Mouse (Mus musculus) lung, postnatal 0 days (tissue): Measurements from ENCODE around the gene Igsf3. TPM values are rescaled to one million over a fixed set of nuclear protein-coding genes. Genes with fewer than 3 reads are reported as not detected.

Experiments used
- ATAC-seq: fragments of 200-750 bp; cut with Nextera tagmentation; 2 replicates; pipeline ENCODE4 v1.8.0; 2017; ENCODE audit warnings: moderate library complexity
- DNase-seq: peaks from one replicate; pipeline ENCODE4 v3.0.0-alpha.2; 2016; ENCODE audit warnings: low spot score
- H3K27ac ChIP-seq: fragments of 300-500 bp; sonication (generic); 2 replicates; pipeline ENCODE4 v1.5.1; 2014; ENCODE audit warnings: antibody characterized with exemption, mild to moderate bottlenecking, low read length, mixed read lengths
- H3K27me3 ChIP-seq: fragments of 300-500 bp; sonication (generic); replicated peaks from 2 replicates; pipeline ENCODE4 v1.6.1; 2014; ENCODE audit warnings: low read length, mixed read lengths; ENCODE audit not compliant: insufficient read depth
- H3K36me3 ChIP-seq: fragments of 300-500 bp; sonication (generic); 2 replicates; pipeline ENCODE4 v1.6.1; 2014; ENCODE audit warnings: low read length, mixed read lengths; ENCODE audit not compliant: insufficient read depth
- H3K4me1 ChIP-seq: fragments of 300-500 bp; sonication (generic); 2 replicates; pipeline ENCODE4 v1.6.1; 2014; ENCODE audit warnings: antibody characterized with exemption, low read depth, low read length, mixed read lengths; ENCODE audit not compliant: insufficient read depth
- H3K4me2 ChIP-seq: fragments of 300-500 bp; sonication (generic); replicated peaks from 2 replicates; pipeline ENCODE4 v1.6.1; 2014; ENCODE audit warnings: low read depth, mild to moderate bottlenecking, low read length, moderate library complexity, mixed read lengths
- H3K4me3 ChIP-seq: fragments of 300-500 bp; sonication (generic); 2 replicates; pipeline ENCODE4 v1.5.1; 2014; ENCODE audit warnings: low read depth, low read length
- H3K9ac ChIP-seq: fragments of 300-500 bp; sonication (generic); replicated peaks from 2 replicates; pipeline ENCODE4 v1.6.1; 2014; ENCODE audit warnings: low read depth, mild to moderate bottlenecking
- H3K9me3 ChIP-seq: fragments of 300-500 bp; sonication (generic); 2 replicates; pipeline ENCODE4 v1.6.1; 2016; ENCODE audit warnings: low read length, mixed read lengths
- CTCF ChIP-seq: IDR thresholded peaks from 2 replicates; pipeline ENCODE4 v1.5.1; 2016; ENCODE audit warnings: antibody characterized with exemption, mild to moderate bottlenecking
- EP300 ChIP-seq: IDR thresholded peaks from 2 replicates; pipeline ENCODE4 v1.6.1; 2016; ENCODE audit warnings: antibody characterized with exemption, mild to moderate bottlenecking, control low read depth
- WGBS: fragments of 180-500 bp; shearing (Covaris S2); extraction: QIAGEN DNeasy Blood & Tissue Kit; methylation state at CpG from one replicate; pipeline ENCODE4 v1.1.7; 2014; 5-methylcytosine and 5-hydroxymethylcytosine counted together
- polyA plus RNA-seq: library from polyadenylated mRNA; unstranded; fragments of >200 nt; fragmentation: Nextera tagmentation; extraction: Ambion mirVana; gene quantifications from 2 replicates; pipeline ENCODE4 v1.2.1, GENCODE M21; 2015

The Igsf3 gene
- 16.9 and 17.8 TPM in 2 replicates for polyA plus RNA-seq

GRCm38 (mm10) chr3:101376538-101377247, at the start of gene Igsf3:
Gene Igsf3 (plus strand): TSS chr3:101377083.
- Histone ChIP-seq H3K9ac (peak within 1 kb of the TSS; percentile 62), H3K27me3 (no peaks in the 10 kb centered on the region), H3K9me3 (no peaks in the 10 kb centered on the region), H3K36me3 (no peaks in the 10 kb centered on the region), H3K4me2 (peak within 1 kb of the TSS; percentile 99), H3K4me3 (peak within 1 kb of the TSS; percentile 80), H3K4me1 (peaks cover 13% of the 10 kb centered on the region), H3K27ac (peak within 1 kb of the TSS; percentile 23)
- WGBS, result 11% methylated on average over 27 of the region's 56 CpGs
- peak; percentile 91 for DNase-seq
- peak; percentile 94 for ATAC-seq
- TF ChIP-seq EP300, result no peak
- TF ChIP-seq CTCF, result peak; percentile 13; the same call in 1 of the 2 replicates

GRCm38 (mm10) chr3:101327248-101327647, 49.6 kb upstream of the Igsf3 start:
- no peak for ATAC-seq
- H3K27me3 ChIP-seq, result no peaks in the 10 kb centered on the region
- TF ChIP-seq CTCF, result no peak
- TF ChIP-seq EP300, result no peak
- no peak overlapping the region for H3K9ac ChIP-seq
- H3K36me3 ChIP-seq, result no peaks in the 10 kb centered on the region
- H3K9me3 ChIP-seq, result no peaks in the 10 kb centered on the region
- DNase-seq, result no peak
- H3K27ac ChIP-seq, result no peak overlapping the region
- H3K4me3 ChIP-seq, result no peak overlapping the region
- no peaks in the 10 kb centered on the region for H3K4me1 ChIP-seq
- WGBS, result 84% methylated on average over 2 of the region's 2 CpGs
- no peak overlapping the region for H3K4me2 ChIP-seq

- Histone ChIP-seq H3K4me3 (no peak overlapping the region), H3K4me1 (no peaks in the 10 kb centered on the region), H3K27ac (no peak overlapping the region), H3K4me2 (no peak overlapping the region), H3K9me3 (no peaks in the 10 kb centered on the region), H3K27me3 (no peaks in the 10 kb centered on the region), H3K36me3 (no peaks in the 10 kb centered on the region), H3K9ac (no peak overlapping the region)
- 76% methylated on average over 7 of the region's 7 CpGs for WGBS
- ATAC-seq (no peak), DNase-seq (no peak)
- TF ChIP-seq EP300 (no peak), CTCF (no peak)
Observed at GRCm38 (mm10) chr3:101328617-101329016, 48.3 kb upstream of the Igsf3 start.

- 92% methylated on average over 9 of the region's 9 CpGs for WGBS
- no peak overlapping the region for H3K27ac ChIP-seq
- no peaks in the 10 kb centered on the region for H3K27me3 ChIP-seq
- ATAC-seq (no peak), DNase-seq (no peak)
- H3K4me1 ChIP-seq, result no peaks in the 10 kb centered on the region
- H3K9ac ChIP-seq, result no peak overlapping the region
- no peak overlapping the region for H3K4me3 ChIP-seq
- TF ChIP-seq CTCF (no peak), EP300 (no peak)
- no peaks in the 10 kb centered on the region for H3K9me3 ChIP-seq
- H3K4me2 ChIP-seq, result no peak overlapping the region
- no peaks in the 10 kb centered on the region for H3K36me3 ChIP-seq
Observed at GRCm38 (mm10) chr3:101343199-101343924, 33.5 kb upstream of the Igsf3 start.

GRCm38 (mm10) chr3:101344246-101344645, 32.6 kb upstream of the Igsf3 start:
- no peak overlapping the region for H3K27ac ChIP-seq
- ATAC-seq (no peak), DNase-seq (no peak)
- H3K9me3 ChIP-seq, result no peaks in the 10 kb centered on the region
- TF ChIP-seq CTCF (no peak), EP300 (no peak)
- no peaks in the 10 kb centered on the region for H3K36me3 ChIP-seq
- WGBS, result 70% methylated on average over 3 of the region's 3 CpGs
- H3K4me1 ChIP-seq, result peaks cover 8% of the 10 kb centered on the region; the same call in 1 of the 2 replicates
- H3K27me3 ChIP-seq, result no peaks in the 10 kb centered on the region
- no peak overlapping the region for H3K4me2 ChIP-seq
- H3K4me3 ChIP-seq, result no peak overlapping the region
- no peak overlapping the region for H3K9ac ChIP-seq

- no peak overlapping the region for H3K4me3 ChIP-seq
- DNase-seq, result no peak
- no peaks in the 10 kb centered on the region for H3K36me3 ChIP-seq
- H3K4me2 ChIP-seq, result no peak overlapping the region
- no peak overlapping the region for H3K9ac ChIP-seq
- H3K4me1 ChIP-seq, result peaks cover 8% of the 10 kb centered on the region; the same call in 1 of the 2 replicates
- no peak for ATAC-seq
- H3K9me3 ChIP-seq, result no peaks in the 10 kb centered on the region
- 53% methylated on average over 6 of the region's 6 CpGs for WGBS
- H3K27me3 ChIP-seq, result no peaks in the 10 kb centered on the region
- no peak overlapping the region for H3K27ac ChIP-seq
- TF ChIP-seq EP300 (no peak), CTCF (no peak)
Observed at GRCm38 (mm10) chr3:101345299-101345698, 31.6 kb upstream of the Igsf3 start.
